Mouse (Mus musculus) MEL (cell line): ENCODE measurements at regions not wholly inside any gene's neighbourhood (a gene's known extent, or its start where the extent isn't known, plus 50 kb on each side); places are given as distances from the start of the nearest gene placed in this dataset.

ENCODE experiments used
- CHD2 ChIP-seq: IDR thresholded peaks from 2 replicates; pipeline ENCODE4 v1.6.1; 2011; ENCODE audit warnings: low read length, improper control_type of control experiment
- GATA1 ChIP-seq: IDR thresholded peaks from 2 replicates; pipeline ENCODE4 v1.6.1; 2011; ENCODE audit warnings: low read depth, low read length, improper control_type of control experiment
- MXI1 ChIP-seq: IDR thresholded peaks from 2 replicates; pipeline ENCODE4 v1.6.1; 2011; ENCODE audit warnings: mild to moderate bottlenecking, low read depth, low read length, improper control_type of control experiment
- TCF12 ChIP-seq: IDR thresholded peaks from 2 replicates; pipeline ENCODE4 v1.6.1; 2014; ENCODE audit warnings: low read depth, mild to moderate bottlenecking, inconsistent platforms, low read length, improper control_type of control experiment, moderate library complexity

- TF ChIP-seq GATA1 (no peak), CHD2 (no peak), TCF12 (no peak), MXI1 (no peak)
These were observed 97.3 kb upstream of the Cadm1 start for GRCm38 (mm10) chr9:47432715-47433114.
